Mouse (Mus musculus): ENCODE measurements around the gene Olfr288. TPM values are rescaled to one million over a fixed set of nuclear protein-coding genes. Genes with fewer than 3 reads are reported as not detected.

The Olfr288 gene
- polyA plus RNA-seq, 1 experiment from 2014 or later = not detected

GRCm38 (mm10) chr15:98209676-98210075 lies 14.3 kb upstream of the Olfr288 start:
- 79% methylated on average over 7 of the region's 7 CpGs for WGBS
- Histone ChIP-seq H3K4me2 (ENCODE audit: low read length) (no peak overlapping the region), H3K27me3 (replicated peaks; ENCODE audit: control insufficient read depth, insufficient read depth, low read length) (no peaks in the 10 kb centered on the region), H3K4me3 (ENCODE audit: low read depth, low read length) (no peak overlapping the region), H3K27ac (ENCODE audit: low read depth) (no peak overlapping the region), H3K9ac (ENCODE audit: low read length) (no peak overlapping the region), H3K4me1 (replicated peaks; ENCODE audit: control insufficient read depth, insufficient read depth, low read length) (no peaks in the 10 kb centered on the region), H3K36me3 (ENCODE audit: control insufficient read depth, insufficient read depth, low read length) (no peaks in the 10 kb centered on the region), H3K9me3 (ENCODE audit: control insufficient read depth, low read length) (no peaks in the 10 kb centered on the region)
- no peak for DNase-seq (ENCODE audit: low spot score)
- ATAC-seq (replicated peaks; ENCODE audit: low FRiP score, low TSS enrichment, low read depth) = no peak

DNA sequence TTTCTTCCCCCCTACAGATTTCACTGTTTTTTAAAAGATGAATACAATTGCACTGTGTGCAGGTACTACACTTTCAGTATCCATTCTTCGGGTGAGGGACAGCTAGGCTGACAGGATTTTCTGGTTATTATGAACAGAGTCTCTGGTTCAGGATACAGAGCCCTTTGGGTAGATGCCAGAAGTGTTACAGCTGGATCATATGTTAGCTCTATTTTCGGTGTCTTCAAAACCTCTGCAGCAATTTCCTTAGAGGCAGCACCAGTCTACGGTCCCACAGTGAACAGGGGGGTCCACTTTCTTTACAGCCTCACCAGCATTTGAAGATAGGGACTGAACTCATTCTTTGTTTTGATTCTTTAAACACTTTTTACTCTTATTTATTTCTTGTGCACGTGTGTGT lies 10.9 kb downstream of the Olfr288 start:
- no peaks in the 10 kb centered on the region for H3K36me3 ChIP-seq (ENCODE audit: control insufficient read depth, insufficient read depth, low read length)
- no peak overlapping the region for H3K9ac ChIP-seq (ENCODE audit: low read length)
- H3K9me3 ChIP-seq (ENCODE audit: control insufficient read depth, low read length) = no peaks in the 10 kb centered on the region
- no peak overlapping the region for H3K27ac ChIP-seq (ENCODE audit: low read depth)
- peaks cover 4% of the 10 kb centered on the region for H3K4me1 ChIP-seq (replicated peaks; ENCODE audit: control insufficient read depth, insufficient read depth, low read length)
- WGBS = 52% methylated on average over 4 of the region's 4 CpGs
- DNase-seq (ENCODE audit: low spot score) (no peak), ATAC-seq (replicated peaks; ENCODE audit: low FRiP score, low TSS enrichment, low read depth) (no peak)
- H3K4me3 ChIP-seq (ENCODE audit: low read depth, low read length) = no peak overlapping the region
- no peak overlapping the region for H3K4me2 ChIP-seq (ENCODE audit: low read length)
- H3K27me3 ChIP-seq (replicated peaks; ENCODE audit: control insufficient read depth, insufficient read depth, low read length) = 0 out of 2 replicates have a peak, but pooled peaks cover 1% of the 10 kb centered on the region

- no peak for ATAC-seq (replicated peaks; ENCODE audit: low FRiP score, low TSS enrichment, low read depth)
- Histone ChIP-seq H3K36me3 (ENCODE audit: control insufficient read depth, insufficient read depth, low read length) (no peaks in the 10 kb centered on the region), H3K9ac (ENCODE audit: low read length) (no peak overlapping the region), H3K27me3 (replicated peaks; ENCODE audit: control insufficient read depth, insufficient read depth, low read length) (0 out of 2 replicates have a peak, but pooled peaks cover 14% of the 10 kb centered on the region), H3K4me3 (ENCODE audit: low read depth, low read length) (no peak overlapping the region), H3K4me2 (ENCODE audit: low read length) (peak overlapping the region; percentile 53; the same call in 1 of the 2 replicates), H3K4me1 (replicated peaks; ENCODE audit: control insufficient read depth, insufficient read depth, low read length) (peaks cover 4% of the 10 kb centered on the region), H3K27ac (ENCODE audit: low read depth) (no peak overlapping the region), H3K9me3 (ENCODE audit: control insufficient read depth, low read length) (no peaks in the 10 kb centered on the region)
- no peak for DNase-seq (ENCODE audit: low spot score)
- 66% methylated on average over 12 of the region's 12 CpGs for WGBS
Observed at GRCm38 (mm10) chr15:98181856-98182570, 13.3 kb downstream of the Olfr288 start.

- Histone ChIP-seq H3K36me3 (ENCODE audit: control insufficient read depth, insufficient read depth, low read length) (no peaks in the 10 kb centered on the region), H3K4me1 (replicated peaks; ENCODE audit: control insufficient read depth, insufficient read depth, low read length) (peaks cover 4% of the 10 kb centered on the region), H3K9me3 (ENCODE audit: control insufficient read depth, low read length) (no peaks in the 10 kb centered on the region), H3K27ac (ENCODE audit: low read depth) (peak overlapping the region; percentile 29; the same call in 1 of the 2 replicates), H3K27me3 (replicated peaks; ENCODE audit: control insufficient read depth, insufficient read depth, low read length) (0 out of 2 replicates have a peak, but pooled peaks cover 18% of the 10 kb centered on the region), H3K4me3 (ENCODE audit: low read depth, low read length) (peak overlapping the region; percentile 48), H3K9ac (ENCODE audit: low read length) (peak overlapping the region; percentile 23; the same call in 1 of the 2 replicates), H3K4me2 (ENCODE audit: low read length) (peak overlapping the region; percentile 53)
- WGBS = under 1% methylated on average over 30 of the region's 30 CpGs
- DNase-seq (ENCODE audit: low spot score) = peak; percentile 93
- peak; percentile 96 for ATAC-seq (replicated peaks; ENCODE audit: low FRiP score, low TSS enrichment, low read depth)
Observed at GRCm38 (mm10) chr15:98181132-98181711, 14.1 kb downstream of the Olfr288 start.

DNA sequence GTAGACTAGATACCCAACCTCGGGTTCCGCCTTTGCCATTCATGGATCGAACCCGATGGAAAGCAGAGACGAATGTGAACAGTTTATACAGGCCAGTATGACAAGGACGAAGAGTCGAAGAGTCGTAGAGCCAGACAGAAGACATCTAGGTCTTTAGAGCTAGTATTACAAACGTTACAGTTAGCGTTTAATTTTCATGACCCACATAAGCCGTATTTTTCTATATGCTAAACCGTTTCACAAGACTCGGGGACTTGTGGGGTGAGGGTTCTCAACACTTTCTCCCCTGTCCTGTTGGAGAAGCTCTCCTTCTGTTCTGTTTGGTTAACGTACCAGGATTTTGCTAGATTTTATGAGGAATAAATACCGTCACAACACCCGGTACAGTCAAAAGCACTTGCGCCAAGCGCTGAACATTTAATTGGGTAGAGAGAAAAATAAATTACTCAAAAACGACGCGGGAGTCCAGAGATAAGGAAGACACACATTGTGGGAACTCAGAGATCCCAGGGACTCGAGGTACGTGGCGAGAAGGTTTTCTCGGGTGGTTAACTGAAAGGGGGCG lies 14.7 kb downstream of the Olfr288 start:
- Histone ChIP-seq H3K27ac (ENCODE audit: low read depth) (peak overlapping the region; percentile 29; the same call in 1 of the 2 replicates), H3K4me2 (ENCODE audit: low read length) (peak overlapping the region; percentile 53), H3K9me3 (ENCODE audit: control insufficient read depth, low read length) (no peaks in the 10 kb centered on the region), H3K4me1 (replicated peaks; ENCODE audit: control insufficient read depth, insufficient read depth, low read length) (peaks cover 4% of the 10 kb centered on the region), H3K9ac (ENCODE audit: low read length) (peak overlapping the region; percentile 23), H3K4me3 (ENCODE audit: low read depth, low read length) (peak overlapping the region; percentile 48), H3K27me3 (replicated peaks; ENCODE audit: control insufficient read depth, insufficient read depth, low read length) (peaks cover 21% of the 10 kb centered on the region; the same call in 1 of the 2 replicates), H3K36me3 (ENCODE audit: control insufficient read depth, insufficient read depth, low read length) (no peaks in the 10 kb centered on the region)
- WGBS = 9% methylated on average over 26 of the region's 26 CpGs
- no peak for DNase-seq (ENCODE audit: low spot score)
- ATAC-seq (replicated peaks; ENCODE audit: low FRiP score, low TSS enrichment, low read depth) = no peak

DNA sequence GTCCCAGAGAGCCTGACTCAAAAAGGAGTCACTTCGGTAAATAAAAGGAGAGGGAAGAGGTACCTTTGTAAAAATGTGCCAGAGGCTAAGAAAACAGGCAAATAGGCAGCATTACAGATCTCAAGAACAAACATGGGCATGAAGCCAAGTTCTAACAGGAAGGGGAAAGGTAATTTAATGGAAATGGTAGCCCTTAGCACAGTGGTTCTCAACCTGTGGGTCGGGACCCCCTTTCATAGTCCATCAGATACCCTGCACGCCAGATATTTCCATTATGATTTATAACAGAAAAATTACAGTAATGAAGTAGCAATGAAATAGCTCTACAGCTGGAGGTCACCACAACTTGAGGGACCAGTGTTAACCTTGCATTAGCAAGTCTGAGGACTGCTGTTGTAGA lies 18.0 kb downstream of the Olfr288 start:
- no peak overlapping the region for H3K9ac ChIP-seq (ENCODE audit: low read length)
- no peaks in the 10 kb centered on the region for H3K9me3 ChIP-seq (ENCODE audit: control insufficient read depth, low read length)
- ATAC-seq (replicated peaks; ENCODE audit: low FRiP score, low TSS enrichment, low read depth) (no peak), DNase-seq (ENCODE audit: low spot score) (no peak)
- no peaks in the 10 kb centered on the region for H3K36me3 ChIP-seq (ENCODE audit: control insufficient read depth, insufficient read depth, low read length)
- no peak overlapping the region for H3K4me3 ChIP-seq (ENCODE audit: low read depth, low read length)
- peaks cover 35% of the 10 kb centered on the region for H3K27me3 ChIP-seq (replicated peaks; ENCODE audit: control insufficient read depth, insufficient read depth, low read length)
- H3K4me1 ChIP-seq (replicated peaks; ENCODE audit: control insufficient read depth, insufficient read depth, low read length) = peaks cover 4% of the 10 kb centered on the region
- no peak overlapping the region for H3K27ac ChIP-seq (ENCODE audit: low read depth)
- whole genome bisulfite sequencing = 70% methylated on average over 3 of the region's 3 CpGs
- no peak overlapping the region for H3K4me2 ChIP-seq (ENCODE audit: low read length)

DNA sequence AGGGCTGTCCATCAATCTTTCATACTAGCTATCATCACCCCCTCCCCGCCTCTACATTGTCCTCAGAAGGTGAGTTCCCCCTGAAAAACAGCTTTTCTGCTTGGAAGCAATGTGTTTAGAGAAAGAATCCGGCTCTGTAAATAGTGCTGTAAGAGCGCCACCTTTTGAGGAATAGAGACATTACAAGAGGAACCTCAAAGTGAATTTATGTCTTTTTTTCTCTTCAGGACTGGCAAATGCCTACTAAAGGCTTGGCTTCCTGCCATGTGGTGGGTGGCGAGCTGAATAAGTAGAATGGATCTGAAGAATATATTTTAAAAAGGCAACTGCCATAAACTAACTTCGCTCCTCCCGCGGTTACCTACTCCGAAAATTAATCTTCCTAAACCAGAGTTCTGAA lies 21.5 kb downstream of the Olfr288 start:
- no peak for ATAC-seq (replicated peaks; ENCODE audit: low FRiP score, low TSS enrichment, low read depth)

GRCm38 (mm10) chr15:98172113-98172512 lies 23.2 kb downstream of the Olfr288 start:
- no peaks in the 10 kb centered on the region; the same call in 1 of the 2 replicates for H3K4me1 ChIP-seq (replicated peaks; ENCODE audit: control insufficient read depth, insufficient read depth, low read length)
- H3K9me3 ChIP-seq (ENCODE audit: control insufficient read depth, low read length) = no peaks in the 10 kb centered on the region
- no peak overlapping the region for H3K4me3 ChIP-seq (ENCODE audit: low read depth, low read length)
- peaks cover 70% of the 10 kb centered on the region for H3K27me3 ChIP-seq (replicated peaks; ENCODE audit: control insufficient read depth, insufficient read depth, low read length)
- no peak overlapping the region for H3K4me2 ChIP-seq (ENCODE audit: low read length)
- DNase-seq (ENCODE audit: low spot score) (no peak), ATAC-seq (replicated peaks; ENCODE audit: low FRiP score, low TSS enrichment, low read depth) (no peak)
- H3K9ac ChIP-seq (ENCODE audit: low read length) = no peak overlapping the region
- 70% methylated on average over 5 of the region's 5 CpGs for WGBS
- H3K27ac ChIP-seq (ENCODE audit: low read depth) = no peak overlapping the region
- no peaks in the 10 kb centered on the region for H3K36me3 ChIP-seq (ENCODE audit: control insufficient read depth, insufficient read depth, low read length)

More for the DNA sequence above, 21.5 kb downstream of the Olfr288 start:
- Histone ChIP-seq H3K4me1 (replicated peaks; ENCODE audit: control insufficient read depth, insufficient read depth, low read length) (no peaks in the 10 kb centered on the region), H3K27me3 (replicated peaks; ENCODE audit: control insufficient read depth, insufficient read depth, low read length) (peaks cover 60% of the 10 kb centered on the region), H3K27ac (ENCODE audit: low read depth) (no peak overlapping the region), H3K4me2 (ENCODE audit: low read length) (no peak overlapping the region), H3K9ac (ENCODE audit: low read length) (no peak overlapping the region), H3K9me3 (ENCODE audit: control insufficient read depth, low read length) (no peaks in the 10 kb centered on the region), H3K4me3 (ENCODE audit: low read depth, low read length) (no peak overlapping the region), H3K36me3 (ENCODE audit: control insufficient read depth, insufficient read depth, low read length) (no peaks in the 10 kb centered on the region)
- 38% methylated on average over 8 of the region's 8 CpGs for WGBS
- no peak for DNase-seq (ENCODE audit: low spot score)
